Mouse (Mus musculus) kidney, embryonic 16.5 days (tissue): ENCODE data around the gene Cenpm. TPM values are rescaled to one million over a fixed set of nuclear protein-coding genes. Genes with fewer than 3 reads are reported as not detected.

Experiments used
- ATAC-seq: fragments of 200-750 bp; cut with Nextera tagmentation; 2 replicates; pipeline ENCODE4 v1.8.0; 2017; ENCODE audit warnings: moderate TSS enrichment; ENCODE audit not compliant: low FRiP score, low TSS enrichment
- H3K27ac ChIP-seq: fragments of 300-500 bp; sonication (generic); 2 replicates; pipeline ENCODE4 v1.5.1; 2014; ENCODE audit warnings: low read length
- H3K27me3 ChIP-seq: fragments of 300-500 bp; sonication (generic); 2 replicates; pipeline ENCODE4 v1.6.1; 2014; ENCODE audit warnings: low read length, control low read depth, mixed read lengths; ENCODE audit not compliant: insufficient read depth
- H3K36me3 ChIP-seq: fragments of 300-500 bp; sonication (generic); 2 replicates; pipeline ENCODE4 v1.6.1; 2014; ENCODE audit warnings: low read length, control low read depth, mixed read lengths; ENCODE audit not compliant: insufficient read depth
- H3K4me1 ChIP-seq: fragments of 300-500 bp; sonication (generic); 2 replicates; pipeline ENCODE4 v1.6.1; 2014; ENCODE audit warnings: low read length, control low read depth, mixed read lengths; ENCODE audit not compliant: insufficient read depth
- H3K4me2 ChIP-seq: fragments of 300-500 bp; sonication (generic); replicated peaks from 2 replicates; pipeline ENCODE4 v1.6.1; 2014; ENCODE audit warnings: low read depth, low read length
- H3K4me3 ChIP-seq: fragments of 300-500 bp; sonication (generic); 2 replicates; pipeline ENCODE4 v1.5.1; 2014; ENCODE audit warnings: mild to moderate bottlenecking, low read length
- H3K9ac ChIP-seq: fragments of 300-500 bp; sonication (generic); replicated peaks from 2 replicates; pipeline ENCODE4 v1.6.1; 2014; ENCODE audit warnings: low read length
- H3K9me3 ChIP-seq: fragments of 300-500 bp; sonication (generic); 2 replicates; pipeline ENCODE4 v1.6.1; 2016; ENCODE audit warnings: low read length, control low read depth
- WGBS: fragments of 180-500 bp; shearing (Covaris S2); extraction: QIAGEN DNeasy Blood & Tissue Kit; methylation state at CpG from one replicate; pipeline ENCODE4 v1.1.7; 2014; 5-methylcytosine and 5-hydroxymethylcytosine counted together
- microRNA counts: library from miRNA; unstranded; fragments of <30 nt; microRNA quantifications from one replicate; lab custom pipeline; 2016
- microRNA-seq: library from miRNA; unstranded; fragments of <30 nt; microRNA quantifications from one replicate; pipeline ENCODE4, GENCODE M21; 2016
- polyA plus RNA-seq: library from polyadenylated mRNA; unstranded; fragments of >200 nt; fragmentation: Nextera tagmentation; extraction: Ambion mirVana; gene quantifications from 2 replicates; pipeline ENCODE4 v1.2.1, GENCODE M21; 2015

Gene Cenpm
- polyA plus RNA-seq, 1 experiment from 2014 or later, result 65.9 TPM

DNA sequence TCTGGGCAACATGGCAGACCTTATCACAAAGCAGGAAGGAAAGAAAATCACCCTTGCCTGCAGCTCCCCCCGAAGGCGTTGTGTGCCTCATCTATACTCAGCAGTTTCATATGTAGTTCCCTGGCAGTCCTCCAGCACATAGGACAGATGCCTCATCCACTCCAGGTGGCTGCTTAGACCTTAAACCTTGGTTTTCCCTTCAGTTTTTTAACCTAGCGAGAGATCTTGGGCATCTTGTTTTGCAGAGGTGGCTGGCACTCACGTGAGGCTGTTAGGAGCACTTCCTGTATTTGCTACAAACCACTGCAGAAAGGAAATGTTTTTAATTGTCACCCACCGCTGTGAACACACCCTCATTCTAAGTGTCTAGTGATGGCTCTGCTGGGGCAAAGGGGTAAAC is 57.6 kb downstream of the Cenpm start:
- no peak overlapping the region for H3K9ac ChIP-seq
- H3K27ac ChIP-seq, result no peak overlapping the region

DNA sequence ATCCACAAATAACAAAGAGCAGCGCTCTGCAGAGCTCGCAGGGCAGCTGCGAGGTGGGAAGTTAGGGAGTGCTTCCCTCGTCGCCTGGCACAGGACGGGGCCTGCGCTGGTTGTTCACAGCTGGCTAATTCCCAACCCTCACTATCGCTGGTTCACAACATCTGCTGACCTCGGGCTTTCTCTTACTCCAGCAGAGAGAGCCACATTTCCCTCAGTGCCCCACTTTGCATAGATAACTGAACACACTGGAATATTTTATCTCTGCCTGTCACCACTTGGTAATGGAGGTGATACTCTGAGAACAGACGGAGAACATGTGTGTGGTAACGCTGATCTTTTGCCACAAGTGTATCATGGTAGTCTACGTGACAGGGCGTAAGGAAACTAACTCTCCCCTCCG is 58.4 kb downstream of the Cenpm start:
- 0 out of 2 replicates have a peak, but pooled peaks cover 16% of the 10 kb centered on the region for H3K4me1 ChIP-seq
- H3K36me3 ChIP-seq, result peaks cover 64% of the 10 kb centered on the region
- H3K27me3 ChIP-seq, result no peaks in the 10 kb centered on the region
- WGBS, result 68% methylated on average over 14 of the region's 14 CpGs
- H3K4me3 ChIP-seq, result no peak overlapping the region
- peaks cover 10% of the 10 kb centered on the region for H3K9me3 ChIP-seq
- ATAC-seq, result no peak
- no peak overlapping the region for H3K9ac ChIP-seq
- no peak overlapping the region for H3K27ac ChIP-seq
- no peak overlapping the region for H3K4me2 ChIP-seq

More for the DNA sequence above, 57.6 kb downstream of the Cenpm start:
- Histone ChIP-seq H3K27me3 (no peaks in the 10 kb centered on the region), H3K4me2 (no peak overlapping the region), H3K4me1 (0 out of 2 replicates have a peak, but pooled peaks cover 16% of the 10 kb centered on the region), H3K9me3 (peaks cover 8% of the 10 kb centered on the region), H3K4me3 (no peak overlapping the region), H3K36me3 (peaks cover 57% of the 10 kb centered on the region)
- WGBS, result 92% methylated on average over 5 of the region's 5 CpGs
- no peak for ATAC-seq

DNA sequence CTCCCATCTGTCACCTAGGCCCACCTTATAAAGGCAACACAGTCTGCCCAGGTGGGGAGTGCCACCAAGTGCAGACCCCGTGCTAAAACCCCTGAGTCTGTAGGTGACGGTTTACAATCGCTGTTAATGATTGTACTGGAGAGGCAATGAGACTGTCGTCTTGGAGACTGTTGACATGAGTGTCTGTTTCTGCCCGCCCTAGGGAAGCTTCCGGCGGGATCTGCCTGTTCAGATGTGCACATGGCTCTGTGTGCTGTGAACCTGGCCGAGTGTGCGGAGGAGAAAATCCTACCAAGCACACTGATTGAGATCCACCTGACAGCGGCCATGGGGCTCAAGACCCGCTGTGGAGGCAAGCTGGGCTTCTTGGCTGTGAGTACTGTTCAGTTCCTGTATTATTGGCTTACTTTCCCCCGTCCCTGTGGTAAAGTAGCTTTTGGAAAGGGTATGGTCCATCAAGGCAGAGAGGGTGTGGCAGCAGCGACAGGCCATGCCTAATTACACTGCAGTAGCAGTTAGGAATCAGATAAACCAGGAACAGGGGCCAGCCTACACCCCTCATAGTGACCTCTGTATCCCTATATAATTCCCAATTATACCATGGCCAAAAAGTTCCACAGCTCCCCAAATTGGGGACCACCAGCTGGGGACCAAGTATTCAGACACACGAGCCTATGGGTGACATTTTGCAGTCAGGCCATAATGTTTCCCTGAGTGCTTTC is 59.3 kb downstream of the Cenpm start:
- Histone ChIP-seq H3K4me2 (no peak overlapping the region), H3K4me1 (0 out of 2 replicates have a peak, but pooled peaks cover 16% of the 10 kb centered on the region), H3K36me3 (peaks cover 73% of the 10 kb centered on the region), H3K27me3 (no peaks in the 10 kb centered on the region), H3K27ac (peak overlapping the region; percentile 65), H3K9ac (no peak overlapping the region), H3K4me3 (no peak overlapping the region), H3K9me3 (peaks cover 10% of the 10 kb centered on the region)
- 68% methylated on average over 14 of the region's 14 CpGs for WGBS
- no peak for ATAC-seq

DNA sequence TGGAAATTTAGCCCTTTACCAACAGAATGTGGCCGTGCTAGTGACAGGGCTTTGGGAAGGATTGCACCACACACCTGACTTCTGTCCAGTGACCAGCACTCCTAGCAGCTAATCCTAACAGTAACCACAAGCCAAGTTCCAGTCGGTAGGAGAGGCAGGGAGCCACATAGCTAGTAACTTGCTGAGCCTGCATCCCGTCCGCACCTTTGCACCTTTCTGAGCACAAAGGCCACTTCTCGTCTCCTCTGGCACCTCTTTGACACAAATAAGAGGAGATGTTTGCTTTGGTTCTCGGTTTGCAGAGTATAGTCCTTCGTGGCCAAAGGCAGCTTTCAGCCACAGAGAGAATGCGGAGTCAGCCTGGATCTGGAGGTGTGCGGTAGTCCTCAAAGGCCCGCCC is 59.9 kb downstream of the Cenpm start:
- Histone ChIP-seq H3K9ac (no peak overlapping the region), H3K27me3 (no peaks in the 10 kb centered on the region), H3K4me3 (no peak overlapping the region), H3K4me1 (0 out of 2 replicates have a peak, but pooled peaks cover 16% of the 10 kb centered on the region), H3K36me3 (peaks cover 78% of the 10 kb centered on the region), H3K9me3 (peaks cover 10% of the 10 kb centered on the region), H3K27ac (peak overlapping the region; percentile 65), H3K4me2 (no peak overlapping the region)
- WGBS, result 57% methylated on average over 10 of the region's 10 CpGs
- ATAC-seq, result peak; percentile 43

DNA sequence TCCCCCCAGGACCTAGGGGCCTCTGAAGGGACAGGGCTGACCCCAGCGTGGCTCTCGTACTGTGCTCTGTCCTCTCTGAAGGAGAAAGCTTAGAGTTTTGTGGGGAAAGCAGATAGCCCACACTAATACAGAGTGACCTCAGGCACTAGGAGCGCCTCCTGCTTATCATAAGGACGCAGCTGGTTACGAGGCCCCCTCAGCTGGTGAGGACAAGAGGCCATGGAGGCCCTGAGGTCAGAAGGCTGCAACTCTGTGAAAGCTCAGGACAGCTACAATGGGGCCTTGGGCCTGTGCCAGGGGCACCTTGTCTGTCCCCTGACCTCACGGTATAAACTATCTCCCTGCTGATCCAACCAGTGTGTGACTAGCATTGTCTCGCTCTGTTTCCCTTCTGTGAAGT is 60.4 kb downstream of the Cenpm start:
- peak overlapping the region; percentile 65 for H3K27ac ChIP-seq
- H3K9ac ChIP-seq, result 0 out of 2 replicates have a peak overlapping the region, but pooled peaks have one; percentile 3
- peaks cover 83% of the 10 kb centered on the region for H3K36me3 ChIP-seq
- WGBS, result 41% methylated on average over 7 of the region's 7 CpGs
- peak; percentile 83 for ATAC-seq
- no peak overlapping the region for H3K4me2 ChIP-seq
- H3K4me3 ChIP-seq, result no peak overlapping the region
- peaks cover 10% of the 10 kb centered on the region for H3K9me3 ChIP-seq
- H3K4me1 ChIP-seq, result 0 out of 2 replicates have a peak, but pooled peaks cover 16% of the 10 kb centered on the region
- H3K27me3 ChIP-seq, result no peaks in the 10 kb centered on the region

MicroRNA genes within 50 kb of the gene (microRNA counts, 519-probe panel; counts per million panel counts)
- microRNA mmu-miR-33 (lab: Ali Mortazavi, UCI), result 2,595 counts per million, percentile 64 among the panel's probes with 10 or more counts

Small RNA genes within 50 kb of the gene (microRNA-seq; reads per million reads assigned to microRNA genes)
- gene Mir33, result 44.3 reads per million, percentile 47 among the genes with 10 or more reads in this experiment

Other genes starting within 250 kb of the Cenpm start
- 28.4 and 28.9 TPM in 2 replicates for gene Desi1, start 210.9 kb downstream of the Cenpm start, polyA plus RNA-seq
- 283 and 300 TPM in 2 replicates for gene Snu13, start 197.2 kb downstream of the Cenpm start, polyA plus RNA-seq
- gene 4930407I10Rik, start 185.6 kb downstream of the Cenpm start, polyA plus RNA-seq, result not detected in 2 replicates
- gene Mei1, start 174.8 kb downstream of the Cenpm start, polyA plus RNA-seq, result 0.10 TPM in 1 of 2 replicates, not detected in the other
- 17.3 and 19.5 TPM in 2 replicates for gene Ccdc134, start 116.8 kb downstream of the Cenpm start, polyA plus RNA-seq
- 134 and 144 TPM in 2 replicates for gene Srebf2, start 97.6 kb downstream of the Cenpm start, polyA plus RNA-seq
- gene Shisa8, start 31.9 kb downstream of the Cenpm start, polyA plus RNA-seq, result 0.41 and 0.62 TPM in 2 replicates
- gene Tnfrsf13c, start 20.4 kb downstream of the Cenpm start, polyA plus RNA-seq, result 0.15 TPM in 1 of 2 replicates, not detected in the other
- gene 1500009C09Rik, start 7.6 kb upstream of the Cenpm start, polyA plus RNA-seq, result not detected in 2 replicates
- 8.6 and 11.3 TPM in 2 replicates for gene Sept3, start 30.1 kb upstream of the Cenpm start, polyA plus RNA-seq
- gene Wbp2nl, start 54.2 kb upstream of the Cenpm start, polyA plus RNA-seq, result 0.41 and 0.61 TPM in 2 replicates
- gene Naga, start 94.2 kb upstream of the Cenpm start, polyA plus RNA-seq, result 81.9 and 87.4 TPM in 2 replicates
- gene Pheta2, start 94.2 kb upstream of the Cenpm start, polyA plus RNA-seq, result 10.4 and 12.5 TPM in 2 replicates
- gene Smdt1, start 94.2 kb upstream of the Cenpm start, polyA plus RNA-seq, result 319 and 325 TPM in 2 replicates
- gene Ndufa6, start 109.6 kb upstream of the Cenpm start, polyA plus RNA-seq, result 415 and 434 TPM in 2 replicates
- 18.2 and 21.1 TPM in 2 replicates for gene Cyp2d22, start 135.5 kb upstream of the Cenpm start, polyA plus RNA-seq
- gene Cyp2d11, start 149.3 kb upstream of the Cenpm start, polyA plus RNA-seq, result not detected in 2 replicates
- 0.26 TPM in 1 of 2 replicates, not detected in the other for gene Cyp2d10, start 162.4 kb upstream of the Cenpm start, polyA plus RNA-seq
- gene Cyp2d9, start 188.7 kb upstream of the Cenpm start, polyA plus RNA-seq, result 0.11 TPM in 1 of 2 replicates, not detected in the other